Mouse (Mus musculus) thymus, adult 2 months (tissue): ENCODE measurements around the gene Slc8a1. TPM values are rescaled to one million over a fixed set of nuclear protein-coding genes. Genes with fewer than 3 reads are reported as not detected.

Experiments
- DNase-seq: peaks from one replicate; pipeline ENCODE4 v3.0.0; 2021
- H3K27ac ChIP-seq: fragments of 200-500 bp; 2 replicates; pipeline ENCODE4 v1.5.1; 2012; ENCODE audit warnings: low read length, control low read depth; ENCODE audit not compliant: control insufficient read depth, insufficient read depth
- H3K27me3 ChIP-seq: fragments of 200-500 bp; 2 replicates; pipeline ENCODE4 v1.6.1; 2012; ENCODE audit warnings: mild to moderate bottlenecking, low read length, moderate library complexity, mixed read lengths; ENCODE audit not compliant: control insufficient read depth, insufficient read depth
- H3K36me3 ChIP-seq: fragments of 200-500 bp; 2 replicates; pipeline ENCODE4 v1.6.1; 2012; ENCODE audit warnings: mild to moderate bottlenecking, low read length, moderate library complexity; ENCODE audit not compliant: control insufficient read depth, insufficient read depth
- H3K4me1 ChIP-seq: fragments of 200-500 bp; replicated peaks from 2 replicates; pipeline ENCODE4 v1.6.1; 2012; ENCODE audit warnings: low read length; ENCODE audit not compliant: control insufficient read depth, insufficient read depth
- H3K4me3 ChIP-seq: fragments of 200-500 bp; 2 replicates; pipeline ENCODE4 v1.5.1; 2012; ENCODE audit warnings: mild to moderate bottlenecking, low read length, control low read depth, moderate library complexity; ENCODE audit not compliant: control insufficient read depth, insufficient read depth
- CTCF ChIP-seq: fragments of 200-500 bp; IDR thresholded peaks from 2 replicates; pipeline ENCODE4 v1.5.1; 2012; ENCODE audit warnings: mild to moderate bottlenecking, control low read depth, low read length, moderate library complexity, borderline replicate concordance; ENCODE audit not compliant: control insufficient read depth, poor library complexity, insufficient read depth; ENCODE audit errors: extremely low read depth
- POLR2A ChIP-seq: fragments of 200-500 bp; IDR thresholded peaks from 2 replicates; pipeline ENCODE4 v1.6.1; 2012; ENCODE audit warnings: mild to moderate bottlenecking, low read length, control low read depth, moderate library complexity; ENCODE audit not compliant: control insufficient read depth, poor library complexity, insufficient read depth; ENCODE audit errors: extremely low read depth
- WGBS: fragments of 180-500 bp; shearing (Covaris S2); methylation state at CpG from one replicate; pipeline ENCODE4 v1.1.7; 2018; 5-methylcytosine and 5-hydroxymethylcytosine counted together
- polyA plus RNA-seq: library from polyadenylated mRNA; depleted of rRNA; stranded (reverse); fragments of >200 nt; gene quantifications from 2 replicates; pipeline ENCODE4 v1.2.3, GENCODE M21; 2012

Gene Slc8a1
- polyA plus RNA-seq, 1 experiment, result 3.1 TPM

DNA sequence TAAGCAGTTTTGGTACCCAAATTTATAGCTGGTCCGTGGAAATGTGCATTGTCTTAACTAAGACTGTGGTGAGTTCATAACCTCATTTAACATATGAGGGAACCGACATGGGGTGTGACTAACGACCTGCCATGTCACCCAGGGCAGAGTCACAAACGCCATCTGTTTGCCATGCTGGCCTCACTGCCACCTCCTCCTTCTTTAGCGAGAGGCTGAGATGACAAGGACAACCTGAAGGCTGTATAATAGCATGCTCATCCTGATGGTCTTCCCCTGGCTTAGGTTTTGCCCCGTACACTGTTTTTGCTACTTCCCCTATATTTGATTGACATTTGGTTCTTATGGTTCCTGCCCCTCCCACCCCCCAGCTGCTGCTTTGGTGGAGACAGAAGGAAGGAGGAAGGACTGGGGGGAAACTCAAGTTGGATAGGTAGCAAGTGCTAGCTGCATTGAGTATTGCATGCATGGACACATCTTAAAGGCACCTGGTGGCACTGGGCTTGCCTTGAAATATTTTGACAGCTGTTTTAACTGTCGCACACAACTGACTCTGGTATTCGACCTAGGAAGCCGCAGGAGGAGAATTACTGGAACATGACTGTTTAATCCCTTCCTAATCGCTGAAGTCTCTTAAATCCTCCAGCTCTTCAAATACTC lies 313.8 kb downstream of the Slc8a1 start:
- Histone ChIP-seq H3K36me3 (no peaks in the 10 kb centered on the region), H3K27ac (no peak overlapping the region), H3K4me3 (no peak overlapping the region), H3K27me3 (no peaks in the 10 kb centered on the region), H3K4me1 (no peaks in the 10 kb centered on the region)
- no peak for TF ChIP-seq CTCF
- TF ChIP-seq POLR2A, result no peak
- 24% methylated on average over 10 of the region's 10 CpGs for WGBS
- no peak for DNase-seq

DNA sequence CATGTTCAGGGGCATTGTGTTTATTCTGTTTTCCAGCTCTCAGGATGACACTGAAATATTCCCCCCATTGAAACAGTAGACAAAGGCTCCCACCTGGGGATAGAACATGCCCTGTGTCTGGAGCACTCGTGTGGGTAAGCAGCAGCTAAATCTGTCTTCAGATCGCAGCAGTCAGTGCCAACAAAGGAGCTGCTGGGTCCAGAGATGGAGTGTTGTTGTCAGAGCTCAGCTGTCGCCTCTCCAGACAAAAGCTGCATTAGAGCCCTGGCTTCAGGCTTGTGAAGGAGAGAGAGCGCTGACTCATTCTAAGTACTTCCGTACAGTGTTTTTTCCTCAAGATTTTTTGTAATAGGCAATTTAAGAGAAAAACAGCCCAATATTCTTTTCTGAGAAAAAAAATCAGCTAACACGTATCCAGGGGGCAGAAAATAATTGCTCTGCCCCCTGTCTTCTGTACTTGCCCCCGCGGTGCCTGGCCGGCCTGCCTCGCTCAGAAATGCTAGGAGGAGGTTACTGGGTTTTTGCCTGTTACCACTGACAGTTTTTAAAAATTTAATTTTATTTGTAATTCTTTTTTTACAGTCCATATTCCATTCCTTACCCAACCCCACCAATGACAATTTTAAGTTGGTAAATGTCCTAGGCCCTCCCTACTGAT lies 318.2 kb downstream of the Slc8a1 start:
- WGBS, result 81% methylated on average over 10 of the region's 10 CpGs
- DNase-seq, result no peak
- Histone ChIP-seq H3K4me1 (no peaks in the 10 kb centered on the region), H3K27ac (no peak overlapping the region), H3K36me3 (no peaks in the 10 kb centered on the region), H3K4me3 (no peak overlapping the region), H3K27me3 (no peaks in the 10 kb centered on the region)
- TF ChIP-seq POLR2A (no peak), CTCF (no peak)

DNA sequence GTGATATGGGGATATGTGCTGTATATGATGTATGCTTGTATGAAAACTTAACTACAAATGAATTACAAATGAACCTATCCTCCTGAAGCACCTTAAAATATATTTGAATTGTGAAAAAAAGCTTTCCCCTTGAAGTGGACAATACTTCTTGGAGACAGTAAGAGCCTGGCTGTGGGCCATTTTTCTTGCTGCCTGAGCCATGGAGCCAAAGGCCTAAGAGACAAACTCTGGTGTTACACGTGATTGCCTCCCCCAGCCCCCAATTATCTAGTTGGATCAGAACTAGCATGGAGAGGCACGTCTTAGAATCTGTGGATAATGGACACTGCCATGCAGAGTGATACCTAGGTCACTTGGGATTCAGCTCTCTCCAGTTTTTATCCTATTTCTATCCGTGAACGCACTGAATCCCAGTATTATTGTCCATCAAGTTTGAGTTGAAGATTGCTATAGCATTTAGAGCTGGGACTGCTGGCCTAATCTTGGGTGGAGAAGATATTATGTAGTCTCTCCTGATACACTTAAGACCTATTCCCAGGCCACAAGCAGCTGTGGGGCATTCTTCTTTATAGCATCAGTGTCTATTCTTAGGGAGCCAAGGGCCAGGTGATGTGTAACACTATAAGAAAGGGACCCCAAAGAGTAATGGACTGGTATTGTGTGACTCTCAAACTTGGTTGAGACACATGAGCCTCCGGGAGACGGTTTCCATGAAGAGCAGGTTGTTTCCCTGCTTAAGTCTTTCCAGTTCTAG lies 321.6 kb downstream of the Slc8a1 start:
- H3K27me3 ChIP-seq, result no peaks in the 10 kb centered on the region
- DNase-seq, result no peak
- TF ChIP-seq POLR2A, result no peak
- TF ChIP-seq CTCF, result no peak
- H3K4me1 ChIP-seq, result no peaks in the 10 kb centered on the region
- 95% methylated on average over 6 of the region's 6 CpGs for WGBS
- no peaks in the 10 kb centered on the region for H3K36me3 ChIP-seq
- H3K27ac ChIP-seq, result no peak overlapping the region
- no peak overlapping the region for H3K4me3 ChIP-seq

GRCm38 (mm10) chr17:81412736-81413135 lies 325.4 kb downstream of the Slc8a1 start:
- TF ChIP-seq CTCF, result no peak
- TF ChIP-seq POLR2A, result no peak
- no peak for DNase-seq
- H3K36me3 ChIP-seq, result no peaks in the 10 kb centered on the region
- no peaks in the 10 kb centered on the region for H3K4me1 ChIP-seq
- no peak overlapping the region for H3K27ac ChIP-seq
- WGBS, result 92% methylated on average over 4 of the region's 4 CpGs
- no peak overlapping the region for H3K4me3 ChIP-seq
- H3K27me3 ChIP-seq, result no peaks in the 10 kb centered on the region

- Histone ChIP-seq H3K27ac (no peak overlapping the region), H3K27me3 (no peaks in the 10 kb centered on the region), H3K4me3 (no peak overlapping the region), H3K4me1 (no peaks in the 10 kb centered on the region), H3K36me3 (no peaks in the 10 kb centered on the region)
- TF ChIP-seq CTCF, result no peak
- TF ChIP-seq POLR2A, result no peak
- DNase-seq, result no peak
- 87% methylated on average over 4 of the region's 4 CpGs for WGBS
Measured at GRCm38 (mm10) chr17:81404225-81404624, 334.0 kb downstream of the Slc8a1 start.

DNA sequence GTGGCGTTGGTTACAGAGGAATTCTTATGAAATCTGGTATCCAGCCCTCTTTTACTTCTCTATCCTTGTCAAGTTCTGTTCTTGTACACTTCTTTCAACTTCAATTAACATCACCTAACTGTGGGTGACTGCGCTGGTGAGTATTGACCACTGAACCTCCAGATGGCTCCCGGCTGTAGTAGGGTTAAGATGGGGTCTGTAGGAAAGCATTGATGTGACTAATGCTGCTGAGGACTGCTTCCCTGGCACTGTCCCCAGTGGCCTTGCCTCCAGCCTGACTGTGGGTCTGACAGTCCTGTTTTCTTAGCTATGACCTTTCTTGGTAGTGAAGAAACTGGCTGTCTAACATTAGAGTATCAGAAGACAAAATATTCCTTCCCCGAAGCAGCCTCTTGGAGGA lies 335.1 kb downstream of the Slc8a1 start:
- DNase-seq, result no peak
- TF ChIP-seq POLR2A (no peak), CTCF (no peak)
- 95% methylated on average over 4 of the region's 4 CpGs for WGBS
- H3K27me3 ChIP-seq, result no peaks in the 10 kb centered on the region
- no peaks in the 10 kb centered on the region for H3K4me1 ChIP-seq
- H3K27ac ChIP-seq, result no peak overlapping the region
- no peaks in the 10 kb centered on the region for H3K36me3 ChIP-seq
- no peak overlapping the region for H3K4me3 ChIP-seq
